Mouse (Mus musculus) left cerebral cortex, postnatal 25 days (tissue): ENCODE data around the gene Tead3. TPM values are rescaled to one million over a fixed set of nuclear protein-coding genes. Genes with fewer than 3 reads are reported as not detected.

Source experiments
- DNase-seq, 2 experiments: peaks; one replicate each; pipeline ENCODE4 v3.0.0; 2022; ENCODE audit warnings: low spot score in 2 of 2, mixed read lengths in 1 of 2
- intact Hi-C: fragments of 180-260 bp; cut with DNase I; formaldehyde crosslinking; loops from one replicate; pipeline ENCODE4 v1.15.1; 2025
- total RNA-seq, 2 experiments: library from RNA; stranded (reverse); gene quantifications; 2 replicates each; pipeline ENCODE4 v1.2.3; 2021

Gene Tead3
- total RNA-seq: 1 to 10 TPM; 2.2 to 3.1 TPM

DNA sequence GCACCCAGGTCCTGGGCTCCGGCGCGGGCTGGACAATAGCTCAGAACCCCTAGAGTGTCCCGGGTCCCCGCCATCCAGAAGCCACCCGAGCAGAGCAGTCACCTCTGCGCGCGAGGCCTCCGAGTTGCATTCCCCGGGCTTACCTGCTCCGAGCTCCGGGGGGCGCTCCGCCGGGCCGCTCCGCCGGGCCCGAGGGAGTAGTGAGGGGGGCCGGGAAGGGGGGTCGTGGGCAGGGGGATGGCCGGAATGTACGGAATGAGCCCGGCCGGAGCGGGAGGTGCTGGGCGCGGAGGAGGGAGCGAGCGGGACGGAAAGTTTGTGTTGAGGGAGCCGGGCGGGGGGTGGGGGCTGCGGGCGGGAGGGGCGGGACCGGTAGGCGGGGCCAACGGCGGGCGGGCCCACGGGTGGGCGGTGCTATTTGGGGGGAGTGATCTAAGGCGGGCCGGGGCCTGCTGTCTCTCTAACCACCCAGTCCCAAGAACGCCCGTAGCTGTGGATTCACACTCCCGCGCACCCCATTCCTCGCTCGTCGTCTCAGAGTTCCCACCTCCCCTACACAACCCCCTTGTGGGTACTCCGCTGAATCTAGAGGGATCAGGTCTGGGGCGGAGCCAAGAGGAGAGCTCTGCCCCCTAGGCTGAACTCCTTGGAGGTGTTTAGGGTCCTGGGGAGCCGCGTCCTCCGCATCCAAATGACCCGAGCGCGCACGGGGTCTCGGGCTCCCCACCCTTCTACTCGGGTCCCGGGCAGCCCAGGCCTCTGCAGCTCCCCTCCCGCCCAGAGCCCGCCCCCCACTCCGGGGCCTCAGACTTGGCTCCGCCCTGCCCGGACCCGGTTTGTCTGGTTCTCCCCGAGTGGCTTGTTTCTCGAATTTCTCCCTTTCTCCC is at the start of gene Tead3:
Tead3 (minus strand) TSS at position 352 of the 887 bp plus-strand sequence.
- intact Hi-C loops: no loop called here
- DNase-seq: peak in 1 of 2 experiments; percentile 28

DNA sequence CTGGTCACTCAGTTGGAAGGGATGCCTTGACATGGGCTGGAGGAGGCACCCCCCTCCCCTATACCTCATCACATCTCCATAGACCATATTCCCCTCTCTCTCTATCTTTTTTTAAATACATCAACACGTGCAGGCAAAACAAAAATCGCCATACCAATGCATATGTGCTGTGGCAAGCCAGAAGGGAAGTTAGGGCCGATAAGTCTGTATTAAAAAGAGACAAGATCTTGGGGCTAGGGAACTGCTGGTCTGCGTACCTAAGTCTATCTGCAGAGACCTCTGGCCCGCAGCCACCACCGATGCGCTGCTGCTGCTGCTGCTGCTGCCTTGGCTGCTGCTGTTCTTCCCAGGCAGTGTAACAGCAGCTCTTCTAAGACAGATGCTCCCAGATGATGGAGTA is 44.4 kb upstream of the Tead3 start:
- intact Hi-C loops: no loop called here

GRCm38 (mm10) chr17:28394051-28394765 is 43.6 kb upstream of the Tead3 start:
- intact Hi-C loops: no loop called here
- DNase-seq: no peak

More for the DNA sequence above, 44.4 kb upstream of the Tead3 start:
- DNase-seq: no peak

- DNase-seq: no peak
- intact Hi-C loops: no loop called here
Observed at GRCm38 (mm10) chr17:28391568-28392432, 41.2 kb upstream of the Tead3 start.

DNA sequence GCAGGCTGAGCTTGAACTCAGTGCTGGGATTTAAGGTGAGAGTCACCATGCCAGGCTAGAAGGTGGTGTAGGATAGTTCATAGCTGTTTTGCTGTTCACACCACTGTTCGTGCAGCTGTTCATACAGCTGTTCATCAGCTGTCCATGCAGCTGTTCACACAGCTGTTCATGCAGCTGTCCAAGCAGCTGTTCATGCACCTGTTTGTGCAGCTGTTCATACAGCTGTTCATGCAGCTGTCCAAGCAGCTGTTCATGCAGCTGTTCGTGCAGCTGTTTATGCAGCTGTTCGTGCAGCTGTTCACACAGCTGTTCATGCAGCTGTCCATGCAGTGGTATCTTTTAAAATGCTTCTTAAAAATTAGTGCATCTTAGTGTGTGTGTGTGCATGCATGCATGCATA is 37.9 kb upstream of the Tead3 start:
- intact Hi-C loops: no loop called here
- no peak for DNase-seq

DNA sequence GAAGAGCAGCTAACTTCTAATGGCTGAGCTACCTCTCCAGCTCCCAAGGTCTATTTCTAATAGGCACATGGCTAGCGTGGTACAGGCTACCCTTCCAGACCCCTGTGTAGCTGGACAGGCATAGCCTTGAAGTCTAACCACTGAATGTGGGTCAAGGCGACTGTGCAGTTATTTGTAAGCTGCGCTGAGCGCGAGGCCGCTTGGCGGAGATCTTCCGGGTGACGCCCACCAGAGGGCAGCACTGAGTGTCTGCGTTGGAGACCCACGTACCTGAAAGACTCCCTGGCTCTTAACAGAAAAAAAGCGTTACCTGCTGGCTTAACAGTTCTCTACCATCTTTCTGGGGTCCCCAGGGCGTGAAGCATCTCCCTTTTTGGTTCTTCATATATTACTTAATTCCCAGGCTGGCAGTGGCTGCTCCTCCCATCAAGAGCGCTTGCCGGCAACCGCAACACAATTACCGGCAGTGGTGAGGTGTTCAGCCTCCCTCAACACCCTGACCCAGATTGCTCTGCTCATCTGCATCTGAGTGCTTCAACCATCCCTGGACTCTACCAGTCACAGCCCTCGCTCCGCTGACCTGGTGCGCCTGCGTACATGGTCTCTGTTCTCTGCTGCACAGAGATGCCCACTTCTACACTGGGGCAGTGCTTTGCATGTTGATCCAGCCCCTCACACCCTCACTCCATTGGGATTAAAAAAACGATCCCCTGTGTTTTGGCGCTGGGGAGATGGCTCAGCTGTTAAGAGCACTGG is 35.7 kb upstream of the Tead3 start:
- peak; percentile 81 to 86 for DNase-seq

GRCm38 (mm10) chr17:28384298-28384697 is 33.7 kb upstream of the Tead3 start:
- intact Hi-C loops: no loop called here
- DNase-seq: no peak

More for the DNA sequence above, 35.7 kb upstream of the Tead3 start:
- intact Hi-C loops: loop anchor here (2.0 kb wide), 1 partner anchor 142 kb away; no protein-coding TSS in a partner anchor

- intact Hi-C loops: no loop called here
Observed at GRCm38 (mm10) chr17:28380255-28380654, 29.6 kb upstream of the Tead3 start.

DNA sequence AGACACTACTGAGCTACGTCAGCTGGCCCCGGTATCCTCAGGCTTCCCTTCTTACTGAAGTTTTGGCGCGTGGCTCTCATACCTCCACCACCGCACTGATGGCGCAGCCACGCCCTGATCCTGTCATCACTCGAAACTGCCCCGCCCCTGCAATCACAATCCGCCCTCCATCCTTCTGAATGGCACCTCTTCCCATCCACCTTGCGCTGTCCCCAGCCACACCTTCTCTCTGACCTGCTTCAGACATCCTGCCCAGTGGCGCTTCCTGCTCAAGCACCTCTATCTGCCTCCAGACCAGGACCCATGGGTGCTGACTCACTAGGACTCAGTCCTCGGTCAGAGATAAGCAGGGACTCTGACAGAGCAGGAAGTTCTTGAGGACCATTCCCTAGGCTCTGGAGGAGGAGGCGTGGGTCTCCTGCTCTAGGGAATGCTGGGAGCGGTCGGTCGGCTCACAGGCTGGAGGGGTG is 25.0 kb upstream of the Tead3 start:
- DNase-seq: no peak
- intact Hi-C loops: no loop called here

More at GRCm38 (mm10) chr17:28380255-28380654, 29.6 kb upstream of the Tead3 start:
- no peak for DNase-seq

DNA sequence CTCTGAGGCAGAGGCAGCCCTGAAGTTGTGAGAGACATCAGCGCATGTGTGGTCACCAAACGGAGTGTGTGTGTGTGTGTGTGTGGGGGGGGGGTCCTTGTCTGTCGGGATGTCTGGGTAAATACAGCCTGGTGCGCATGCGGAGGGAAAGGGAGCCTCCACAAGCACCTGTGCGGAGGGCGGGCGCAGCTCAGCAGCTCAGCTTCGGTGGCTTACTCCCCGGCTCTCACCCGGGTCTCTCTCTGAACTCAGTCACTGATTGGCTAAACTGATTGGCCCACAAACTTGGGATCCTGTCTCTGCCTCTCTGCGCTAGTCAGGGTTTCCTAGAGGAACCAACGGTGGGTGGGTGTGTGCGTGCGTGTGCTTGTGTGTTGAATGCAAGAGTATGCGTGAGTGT is 23.9 kb upstream of the Tead3 start:
- intact Hi-C loops: no loop called here

GRCm38 (mm10) chr17:28373821-28374220 is 23.2 kb upstream of the Tead3 start:
- DNase-seq: no peak
- intact Hi-C loops: no loop called here

More for the DNA sequence above, 23.9 kb upstream of the Tead3 start:
- no peak for DNase-seq

DNA sequence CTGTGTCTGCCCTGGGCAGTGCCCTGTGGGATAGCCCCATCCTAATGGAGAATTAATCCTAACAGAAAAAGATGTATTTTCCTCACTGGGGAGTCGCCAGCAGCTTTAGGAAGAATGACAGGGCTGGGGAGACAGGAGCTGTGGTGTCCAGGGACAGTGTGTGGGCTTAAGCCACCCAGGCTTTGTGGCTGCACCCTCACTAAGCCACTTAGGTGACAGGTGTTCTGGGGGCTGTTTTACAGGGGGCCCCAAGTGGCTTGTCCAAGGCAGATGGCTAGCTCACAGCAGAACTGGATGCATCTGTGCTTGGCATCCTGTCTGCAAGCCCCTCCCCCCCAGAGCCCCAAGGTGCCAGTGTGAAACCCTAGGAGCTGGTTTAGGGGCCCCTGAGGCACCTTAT is 21.3 kb upstream of the Tead3 start:
- intact Hi-C loops: no loop called here
- no peak for DNase-seq

DNA sequence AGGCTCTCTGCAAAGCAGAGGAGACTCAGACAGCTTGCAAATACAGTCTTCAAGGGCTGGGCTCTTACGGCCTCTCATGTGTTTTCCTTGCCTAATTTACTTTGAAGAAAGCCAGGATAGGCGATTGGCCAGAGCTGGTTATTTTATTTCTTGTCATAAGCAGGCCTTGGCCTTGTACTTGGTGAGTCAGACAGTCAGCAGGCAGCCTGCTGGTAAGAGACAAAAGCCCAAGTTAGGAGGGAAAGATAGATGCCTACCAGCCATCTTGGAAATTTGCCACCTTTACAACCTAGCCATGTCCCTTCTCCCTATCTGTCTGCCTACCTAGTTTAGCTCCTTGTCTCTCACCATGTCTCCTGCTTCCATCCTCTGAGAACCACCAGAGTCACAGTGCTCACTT is 20.7 kb upstream of the Tead3 start:
- intact Hi-C loops: no loop called here
- no peak for DNase-seq

DNA sequence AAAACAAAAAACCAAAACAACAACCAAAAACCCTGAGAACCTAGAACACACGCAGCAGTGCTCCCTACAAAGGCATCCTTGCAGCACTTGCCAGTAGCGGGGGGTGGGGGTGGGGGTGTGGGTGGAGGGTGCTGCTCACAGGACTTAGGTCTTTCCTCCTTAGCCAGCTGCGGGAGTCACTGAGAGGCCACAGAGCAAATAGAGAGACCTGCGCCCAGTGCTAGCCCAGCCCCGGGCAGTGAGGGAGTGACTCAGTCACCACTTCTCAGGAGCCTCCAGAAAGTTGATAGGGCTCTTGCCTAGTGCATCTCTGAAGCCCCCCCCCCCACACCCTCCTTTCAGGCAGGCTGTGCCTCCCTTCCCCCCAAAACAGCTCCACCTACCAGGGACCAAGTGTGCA is 18.4 kb upstream of the Tead3 start:
- intact Hi-C loops: no loop called here
- no peak for DNase-seq

DNA sequence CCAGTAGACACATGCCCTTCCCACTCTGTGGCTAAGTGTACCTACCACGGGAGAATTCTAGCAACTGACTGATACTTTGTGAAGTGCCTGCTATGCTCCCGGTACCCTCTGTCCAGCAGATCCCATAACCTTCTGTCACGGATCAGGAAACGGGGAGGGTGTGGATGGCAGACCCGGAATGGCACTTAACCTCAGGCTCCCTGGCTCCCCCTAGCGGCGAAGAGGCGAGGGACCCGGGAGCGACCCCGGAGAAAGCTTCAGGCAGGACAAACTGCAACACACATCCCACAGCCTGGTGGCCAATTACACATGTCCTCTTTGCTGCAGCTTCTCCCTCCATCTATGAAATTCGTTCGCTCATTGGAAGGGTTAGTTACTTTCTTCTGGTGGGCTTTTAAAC is 17.8 kb upstream of the Tead3 start:
- intact Hi-C loops: no loop called here
- DNase-seq: peak; percentile 43 to 50

GRCm38 (mm10) chr17:28365122-28365521 is 14.5 kb upstream of the Tead3 start, which contains the start of gene Tulp1:
Gene Tulp1 (minus strand): TSS chr17:28365222.
- no peak for DNase-seq
- intact Hi-C loops: no loop called here

DNA sequence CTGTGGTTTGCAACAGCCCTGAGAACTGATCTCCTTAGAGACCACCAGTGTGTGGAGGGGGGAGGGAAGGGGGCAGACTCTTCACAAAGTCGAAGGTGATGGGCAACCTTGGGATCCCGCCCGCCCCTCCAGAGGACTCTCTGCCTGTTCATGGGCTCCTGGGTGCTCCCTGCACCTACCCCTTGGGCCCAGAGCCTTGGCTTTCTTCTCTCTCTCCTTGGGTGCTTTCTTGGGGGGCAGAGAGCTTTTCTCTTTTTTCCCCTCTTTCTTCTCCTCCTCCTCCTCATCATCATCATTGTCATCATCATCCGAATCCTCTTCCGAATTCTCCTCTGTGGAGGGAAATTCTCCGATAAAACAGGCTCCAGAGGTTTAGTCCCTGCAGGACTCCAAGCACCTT is 12.9 kb upstream of the Tead3 start:
- intact Hi-C loops: no loop called here
- DNase-seq: no peak

DNA sequence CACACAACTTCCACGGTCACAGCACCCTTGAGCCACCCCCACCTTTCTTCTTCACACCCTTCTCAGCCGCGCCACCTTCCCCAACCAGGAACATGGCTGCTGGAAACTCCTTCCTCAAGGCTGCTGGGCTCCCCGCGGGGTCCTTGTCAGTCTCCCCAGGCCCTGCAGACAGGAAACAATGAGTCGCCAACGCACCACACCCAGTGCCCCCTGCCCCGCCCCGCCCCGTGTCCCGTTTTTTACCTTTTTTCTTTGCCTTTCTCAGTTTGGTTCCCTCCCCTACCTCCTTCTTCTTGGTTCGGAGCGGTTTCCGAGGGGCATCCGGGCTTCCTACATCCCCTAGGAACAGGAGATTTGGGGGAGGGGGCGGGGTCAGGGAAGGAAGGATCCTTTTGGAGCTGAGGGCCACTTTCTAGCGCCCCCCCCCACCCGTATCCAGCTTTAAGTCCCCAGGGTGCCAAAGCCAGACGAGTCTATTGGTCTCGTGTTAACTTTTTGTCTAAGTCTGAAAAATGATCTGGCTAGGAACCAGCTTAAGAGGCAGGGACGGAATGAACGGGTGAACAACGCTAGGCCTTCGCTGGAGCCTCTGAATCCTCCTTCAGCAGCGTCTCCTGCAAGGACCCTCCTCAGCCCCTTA is 12.2 kb upstream of the Tead3 start:
- no peak for DNase-seq
- intact Hi-C loops: no loop called here
